Mouse (Mus musculus) stomach, postnatal 0 days (tissue): Measurements from ENCODE around the gene Alox15. TPM values are rescaled to one million over a fixed set of nuclear protein-coding genes. Genes with fewer than 3 reads are reported as not detected.

ENCODE experiments used
- ATAC-seq: fragments of 200-750 bp; cut with Nextera tagmentation; 2 replicates; pipeline ENCODE4 v1.8.0; 2017; ENCODE audit not compliant: low FRiP score, low TSS enrichment
- DNase-seq: peaks from one replicate; pipeline ENCODE4 v3.0.0-alpha.2; 2016; ENCODE audit warnings: low spot score
- H3K27ac ChIP-seq: fragments of 300-500 bp; sonication (generic); replicated peaks from 2 replicates; pipeline ENCODE4 v1.5.1; 2014; ENCODE audit warnings: mild to moderate bottlenecking, control low read depth
- H3K27me3 ChIP-seq: fragments of 300-500 bp; sonication (generic); 2 replicates; pipeline ENCODE4 v1.6.1; 2014; ENCODE audit warnings: low read length; ENCODE audit not compliant: control insufficient read depth, insufficient read depth
- H3K36me3 ChIP-seq: fragments of 300-500 bp; sonication (generic); 2 replicates; pipeline ENCODE4 v1.6.1; 2014; ENCODE audit warnings: low read length, mixed read lengths; ENCODE audit not compliant: control insufficient read depth, insufficient read depth
- H3K4me1 ChIP-seq: fragments of 300-500 bp; sonication (generic); replicated peaks from 2 replicates; pipeline ENCODE4 v1.6.1; 2014; ENCODE audit warnings: antibody characterized with exemption; ENCODE audit not compliant: control insufficient read depth, insufficient read depth
- H3K4me2 ChIP-seq: fragments of 300-500 bp; sonication (generic); replicated peaks from 2 replicates; pipeline ENCODE4 v1.6.1; 2014; ENCODE audit warnings: low read depth, mild to moderate bottlenecking, control low read depth, moderate library complexity
- H3K4me3 ChIP-seq: fragments of 300-500 bp; sonication (generic); 2 replicates; pipeline ENCODE4 v1.5.1; 2014; ENCODE audit warnings: low read depth, low read length, control low read depth
- H3K9ac ChIP-seq: fragments of 300-500 bp; sonication (generic); 2 replicates; pipeline ENCODE4 v1.6.1; 2014; ENCODE audit warnings: mild to moderate bottlenecking, low read length, control low read depth, mixed read lengths
- H3K9me3 ChIP-seq: fragments of 300-500 bp; sonication (generic); 2 replicates; pipeline ENCODE4 v1.6.1; 2016; ENCODE audit warnings: low read length; ENCODE audit not compliant: control insufficient read depth
- CTCF ChIP-seq: IDR thresholded peaks from 2 replicates; pipeline ENCODE4 v1.5.1; 2016; ENCODE audit warnings: antibody characterized with exemption, low read depth, mild to moderate bottlenecking, moderate library complexity
- EP300 ChIP-seq: optimal IDR thresholded peaks from 2 replicates; pipeline ENCODE3; 2016; ENCODE audit warnings: antibody characterized with exemption
- WGBS: fragments of 180-500 bp; shearing (Covaris S2); extraction: QIAGEN DNeasy Blood & Tissue Kit; methylation state at CpG from one replicate; pipeline ENCODE4 v1.1.7; 2014; 5-methylcytosine and 5-hydroxymethylcytosine counted together
- polyA plus RNA-seq: library from polyadenylated mRNA; unstranded; fragments of >200 nt; fragmentation: Nextera tagmentation; extraction: Ambion mirVana; gene quantifications from 2 replicates; pipeline ENCODE4 v1.2.1, GENCODE M21; 2015

Gene Alox15
- polyA plus RNA-seq, 1 experiment from 2014 or later, result 3.2 TPM

- no peak overlapping the region for H3K9ac ChIP-seq
- TF ChIP-seq CTCF (no peak), EP300 (no peak)
- H3K9me3 ChIP-seq, result no peaks in the 10 kb centered on the region
- H3K27ac ChIP-seq, result no peak overlapping the region
- DNase-seq (no peak), ATAC-seq (no peak)
- WGBS, result 78% methylated on average over 8 of the region's 8 CpGs
- H3K36me3 ChIP-seq, result no peaks in the 10 kb centered on the region
- no peak overlapping the region for H3K4me2 ChIP-seq
- H3K4me1 ChIP-seq, result no peaks in the 10 kb centered on the region
- no peak overlapping the region for H3K4me3 ChIP-seq
- peaks cover 2% of the 10 kb centered on the region; the same call in 1 of the 2 replicates for H3K27me3 ChIP-seq
Measured at GRCm38 (mm10) chr11:70324726-70325125, 27.1 kb downstream of the Alox15 start.

GRCm38 (mm10) chr11:70322528-70322927, 29.3 kb downstream of the Alox15 start, which contains the start of gene Alox12e:
Gene Alox12e (minus strand): TSS chr11:70322628.
- 24% methylated on average over 7 of the region's 7 CpGs for WGBS
- Histone ChIP-seq H3K4me2 (no peak within 1 kb of the TSS; the same call in 1 of the 2 replicates), H3K4me3 (no peak within 1 kb of the TSS), H3K27ac (no peak within 1 kb of the TSS), H3K36me3 (no peaks in the 10 kb centered on the region), H3K9me3 (no peaks in the 10 kb centered on the region), H3K4me1 (no peaks in the 10 kb centered on the region), H3K27me3 (peaks cover 2% of the 10 kb centered on the region; the same call in 1 of the 2 replicates), H3K9ac (no peak within 1 kb of the TSS)
- no peak for DNase-seq
- TF ChIP-seq EP300 (no peak), CTCF (no peak)
- no peak for ATAC-seq

- Histone ChIP-seq H3K4me1 (no peaks in the 10 kb centered on the region), H3K27ac (no peak overlapping the region), H3K36me3 (no peaks in the 10 kb centered on the region), H3K4me3 (no peak overlapping the region), H3K4me2 (no peak overlapping the region; the same call in 1 of the 2 replicates), H3K27me3 (peaks cover 2% of the 10 kb centered on the region; the same call in 1 of the 2 replicates), H3K9me3 (no peaks in the 10 kb centered on the region), H3K9ac (no peak overlapping the region)
- ATAC-seq, result 0 out of 2 replicates have a peak, but pooled peaks have one; percentile 45
- DNase-seq, result peak; percentile 72
- 6% methylated on average over 15 of the region's 15 CpGs for WGBS
- TF ChIP-seq EP300 (no peak), CTCF (peak; percentile 88)
Measured at GRCm38 (mm10) chr11:70321664-70322063, 30.2 kb downstream of the Alox15 start.

GRCm38 (mm10) chr11:70319614-70320013, 32.2 kb downstream of the Alox15 start:
- Histone ChIP-seq H3K9ac (no peak overlapping the region), H3K4me2 (no peak overlapping the region), H3K27ac (no peak overlapping the region), H3K9me3 (no peaks in the 10 kb centered on the region), H3K36me3 (no peaks in the 10 kb centered on the region), H3K27me3 (peaks cover 2% of the 10 kb centered on the region; the same call in 1 of the 2 replicates), H3K4me3 (no peak overlapping the region), H3K4me1 (no peaks in the 10 kb centered on the region)
- DNase-seq (no peak), ATAC-seq (no peak)
- no peak for TF ChIP-seq CTCF
- no peak for TF ChIP-seq EP300
- WGBS, result 79% methylated on average over 12 of the region's 12 CpGs

- H3K9me3 ChIP-seq, result no peaks in the 10 kb centered on the region
- H3K4me3 ChIP-seq, result no peak overlapping the region
- DNase-seq, result peak; percentile 28
- no peak overlapping the region for H3K9ac ChIP-seq
- ATAC-seq, result no peak
- no peak overlapping the region for H3K27ac ChIP-seq
- H3K4me2 ChIP-seq, result no peak overlapping the region
- no peaks in the 10 kb centered on the region for H3K4me1 ChIP-seq
- WGBS, result 39% methylated on average over 7 of the region's 7 CpGs
- TF ChIP-seq CTCF (peak; percentile 75), EP300 (no peak)
- no peaks in the 10 kb centered on the region for H3K27me3 ChIP-seq
- H3K36me3 ChIP-seq, result no peaks in the 10 kb centered on the region
Measured at GRCm38 (mm10) chr11:70313833-70314232, 38.0 kb downstream of the Alox15 start.

GRCm38 (mm10) chr11:70309341-70309740, 42.5 kb downstream of the Alox15 start:
- Histone ChIP-seq H3K4me2 (no peak overlapping the region), H3K9me3 (no peaks in the 10 kb centered on the region), H3K27me3 (no peaks in the 10 kb centered on the region), H3K9ac (no peak overlapping the region), H3K4me3 (no peak overlapping the region), H3K27ac (no peak overlapping the region), H3K4me1 (no peaks in the 10 kb centered on the region), H3K36me3 (no peaks in the 10 kb centered on the region)
- TF ChIP-seq CTCF, result peak; percentile 83
- no peak for TF ChIP-seq EP300
- DNase-seq (no peak), ATAC-seq (no peak)
- 12% methylated on average over 9 of the region's 9 CpGs for WGBS
